Mouse (Mus musculus): ENCODE measurements around the gene Gm37240.

The Gm37240 gene

DNA sequence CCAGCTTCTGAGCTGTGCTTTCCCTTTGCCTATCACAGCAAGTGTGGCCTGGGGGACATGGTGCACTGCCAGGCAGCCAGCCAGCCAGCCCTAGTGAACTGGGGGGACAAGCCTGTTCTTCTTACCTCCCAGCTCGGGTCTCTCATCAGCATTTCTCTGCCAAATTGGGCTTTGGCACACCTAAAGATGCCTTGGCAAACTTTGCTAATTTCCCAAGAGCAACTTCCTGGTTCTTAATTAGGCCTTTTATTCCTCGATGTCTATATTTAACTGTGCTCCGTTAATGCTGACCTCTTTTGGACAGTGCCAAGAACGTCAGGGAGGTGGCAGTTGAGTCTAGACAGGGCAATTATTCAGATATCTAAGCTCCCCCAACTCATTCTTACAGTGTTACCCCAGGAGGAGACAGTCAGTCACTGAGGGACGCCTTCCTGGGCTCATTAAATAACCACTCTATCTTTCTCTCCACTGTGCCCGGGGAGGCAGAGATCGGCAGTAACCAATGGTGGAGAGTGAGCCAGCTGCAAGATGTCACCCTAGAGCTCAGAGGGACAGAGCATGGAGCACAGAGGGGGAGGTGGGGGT is 771.3 kb downstream of the Gm37240 start:
- DNase-seq: peak; percentile 18

DNA sequence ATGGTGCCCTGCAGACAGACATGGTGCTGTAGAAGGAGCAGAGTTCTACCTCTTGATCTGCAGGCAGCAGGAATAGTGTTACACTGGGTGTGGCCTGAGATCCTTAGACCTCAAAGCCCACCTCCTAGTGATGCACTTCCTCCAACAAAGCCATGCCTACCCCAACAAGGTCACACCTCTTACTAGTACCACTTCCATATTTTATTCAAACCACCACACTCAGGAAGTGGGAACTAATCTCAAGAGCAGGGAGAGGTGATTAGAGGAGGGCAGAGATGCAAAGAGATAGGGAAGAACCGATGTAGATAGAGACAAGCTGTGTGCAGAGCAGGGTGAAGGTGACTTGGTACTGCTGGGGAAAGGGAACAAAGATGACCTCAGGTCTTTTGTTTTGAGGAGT is 773.8 kb downstream of the Gm37240 start:
- no peak for DNase-seq

DNA sequence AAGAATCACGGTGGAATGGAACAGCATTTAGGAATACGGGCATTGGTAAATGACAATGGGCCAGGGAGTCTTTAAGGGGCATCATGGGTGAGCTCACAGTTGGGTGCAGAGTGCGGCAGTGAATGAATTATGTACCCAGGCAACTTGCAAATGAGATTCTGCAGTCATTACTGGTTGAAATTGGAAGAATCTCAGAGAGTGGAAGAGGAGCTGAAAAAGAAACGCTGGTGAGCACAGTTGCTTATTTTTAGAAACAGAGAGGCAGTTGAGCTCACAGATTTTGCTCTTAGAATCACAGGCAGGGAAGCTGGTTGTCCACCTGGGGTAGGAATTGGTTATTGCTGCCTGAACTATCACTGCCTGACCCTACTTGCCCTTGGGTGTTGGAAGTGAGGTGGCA is 776.6 kb downstream of the Gm37240 start:
- no peak for DNase-seq

DNA sequence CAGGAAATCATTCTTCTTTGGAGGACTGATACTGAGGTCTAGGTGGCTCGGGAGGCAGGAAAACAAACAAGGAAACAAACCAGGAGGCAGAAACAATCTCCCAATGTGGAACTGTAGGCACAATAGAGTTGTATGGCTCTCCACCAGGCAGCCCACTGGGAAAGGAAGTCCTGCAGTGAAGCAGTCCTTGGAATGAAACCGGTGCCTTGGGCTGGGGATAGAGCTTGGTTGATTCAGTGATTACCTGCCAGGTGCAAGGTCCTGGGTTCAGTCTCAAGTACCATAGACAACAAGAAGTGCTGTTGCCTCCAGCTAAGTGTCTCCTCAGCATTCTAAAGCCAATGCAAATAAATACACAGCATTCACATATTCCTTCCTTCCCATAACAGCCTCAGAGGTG is 778.1 kb downstream of the Gm37240 start:
- DNase-seq: no peak

DNA sequence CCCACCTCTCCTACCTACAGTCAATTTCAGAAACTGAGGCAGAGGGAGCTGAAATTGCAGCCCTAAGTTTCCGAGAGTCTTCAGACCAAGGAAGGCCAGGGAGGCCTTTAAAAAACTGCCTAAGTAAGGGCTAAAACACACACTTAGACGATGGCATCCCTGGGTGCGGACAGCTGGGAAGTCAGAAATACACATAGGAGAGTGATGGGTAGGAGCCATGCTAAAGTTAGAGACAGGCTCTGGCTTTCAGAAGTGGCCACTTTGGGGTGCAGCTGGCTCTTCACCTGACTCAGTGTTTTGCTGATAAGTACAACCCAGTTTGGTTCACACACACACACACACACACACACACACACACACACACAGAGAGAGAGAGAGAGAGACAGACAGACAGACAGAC is 778.9 kb downstream of the Gm37240 start:
- no peak for DNase-seq

DNA sequence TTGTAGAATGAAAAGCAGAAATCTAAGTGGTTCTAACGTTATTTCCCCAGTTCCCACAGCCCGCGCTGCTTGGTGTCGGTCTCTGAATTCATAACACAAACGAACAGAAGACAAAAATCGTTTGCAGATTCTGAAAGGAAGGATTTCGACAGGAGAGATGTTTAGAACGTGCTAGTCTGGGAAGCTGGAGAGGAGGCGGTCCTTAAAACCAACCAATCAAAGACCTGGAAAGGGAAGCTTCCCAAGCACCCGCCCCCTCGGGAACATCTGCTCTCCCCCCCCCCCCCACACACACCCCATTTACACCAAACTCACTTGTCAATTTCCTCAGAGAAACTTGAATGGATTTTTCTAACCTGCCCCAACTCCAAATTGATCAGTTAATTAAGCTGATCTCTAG is 780.4 kb downstream of the Gm37240 start:
- DNase-seq: no peak

DNA sequence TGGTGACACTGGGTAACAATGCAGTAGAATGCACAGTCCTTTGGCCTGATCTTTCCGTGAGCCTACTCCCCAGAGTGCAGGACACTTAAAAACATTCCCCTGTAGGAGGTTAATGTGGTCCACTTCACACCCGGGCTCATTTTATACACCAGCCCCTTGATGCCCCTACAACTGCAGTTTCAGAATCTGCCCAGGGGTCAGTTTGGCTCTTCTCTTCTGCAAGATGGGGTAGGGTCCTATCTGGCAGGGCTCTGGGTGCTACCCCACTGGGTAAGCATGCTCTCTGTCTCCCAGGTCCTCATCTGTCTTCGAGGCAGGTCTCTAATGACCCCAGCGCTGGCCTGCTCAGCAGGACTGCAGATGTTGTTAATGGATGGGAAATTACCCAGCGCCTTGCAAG is 783.0 kb downstream of the Gm37240 start:
- no peak for DNase-seq

DNA sequence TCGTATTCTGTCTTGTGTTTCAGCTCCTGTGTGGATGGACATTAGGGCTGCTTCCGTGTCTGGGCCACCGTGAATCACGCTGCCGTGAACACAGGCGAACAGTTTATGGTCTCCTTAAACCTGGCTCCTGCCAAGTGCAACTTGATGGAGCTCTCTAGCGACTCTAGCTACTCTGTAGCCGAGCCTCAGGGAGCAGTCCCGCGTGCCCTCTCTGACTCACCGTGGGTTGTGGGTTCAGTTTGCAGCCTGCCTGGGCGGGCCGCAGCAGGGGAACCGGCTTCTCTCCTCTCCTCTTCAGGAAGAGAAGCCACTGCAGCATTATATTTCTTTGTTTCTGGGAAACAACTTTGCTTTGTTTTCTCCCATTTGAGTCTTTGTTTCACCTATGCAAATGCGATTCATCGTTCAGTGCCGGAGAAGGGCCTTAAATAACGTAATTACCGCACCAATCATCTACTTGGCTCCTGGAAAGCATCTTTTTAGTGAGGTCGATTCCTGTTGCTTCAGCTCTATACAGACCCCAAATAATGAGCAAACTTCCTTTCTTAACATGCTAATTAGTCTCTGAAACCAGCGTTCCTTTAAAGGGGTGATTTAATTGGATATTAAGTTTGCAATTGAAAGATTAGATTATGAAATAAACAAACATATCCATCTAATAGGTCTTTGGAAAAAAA is 806.3 kb downstream of the Gm37240 start:
- peak; percentile 17 for DNase-seq

DNA sequence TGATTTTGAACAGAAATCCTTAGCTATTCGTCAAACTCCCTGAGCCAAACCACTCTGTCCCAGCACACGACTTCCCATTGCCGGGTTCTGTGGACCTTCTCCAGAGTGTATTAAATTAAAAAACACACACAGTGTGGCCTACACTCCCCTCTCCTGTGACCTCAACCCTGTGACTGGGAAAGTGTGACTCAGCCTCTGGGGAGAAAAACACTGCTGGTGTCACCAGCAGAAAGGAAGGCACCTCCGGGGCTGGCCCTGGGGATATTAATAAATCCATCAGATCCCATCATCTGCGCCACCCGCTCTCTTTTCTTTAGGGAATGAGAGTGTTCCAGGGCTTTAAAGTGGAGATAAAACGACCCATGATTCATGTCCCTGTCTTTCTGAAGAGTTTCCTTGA is 823.2 kb downstream of the Gm37240 start:
- peak; percentile 9 for DNase-seq

DNA sequence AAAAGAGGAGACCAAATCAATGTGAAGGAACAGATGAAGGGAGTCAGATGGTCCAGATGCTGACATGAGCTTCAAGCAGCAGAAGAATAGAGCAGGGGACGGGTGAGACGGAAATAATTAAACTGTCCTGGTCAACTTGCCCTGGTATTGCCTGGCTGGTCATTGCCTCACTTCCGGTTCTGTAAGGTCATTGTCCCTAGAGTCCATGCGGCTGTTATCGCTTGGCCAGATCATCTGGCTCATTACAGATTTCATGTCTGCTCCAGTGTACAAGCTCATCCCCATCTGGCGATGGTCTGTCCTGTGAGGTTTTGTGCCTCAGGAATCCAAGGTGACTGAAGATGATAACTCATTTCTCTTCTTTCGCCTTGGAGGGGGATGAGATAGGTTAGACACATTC is 827.2 kb downstream of the Gm37240 start:
- DNase-seq: no peak

DNA sequence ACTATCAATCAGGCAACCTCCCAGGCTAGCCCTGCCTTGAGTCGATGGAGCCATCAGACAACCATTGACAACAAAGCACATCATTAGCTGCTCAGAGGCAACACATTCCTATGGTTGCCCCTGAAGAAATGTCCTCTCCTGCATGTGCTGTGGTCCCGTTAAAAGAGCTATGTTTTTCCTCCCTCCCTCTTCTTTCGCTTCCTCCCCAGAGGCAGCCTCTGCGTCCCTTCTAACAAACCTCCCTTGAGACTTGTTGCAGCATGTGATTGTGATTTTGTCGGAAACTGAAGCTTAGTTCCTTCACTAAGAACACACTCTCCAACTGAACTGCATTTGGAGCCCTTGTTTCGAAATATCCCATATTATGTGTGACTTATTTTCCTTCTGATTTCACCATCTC is 830.1 kb downstream of the Gm37240 start:
- no peak for DNase-seq

DNA sequence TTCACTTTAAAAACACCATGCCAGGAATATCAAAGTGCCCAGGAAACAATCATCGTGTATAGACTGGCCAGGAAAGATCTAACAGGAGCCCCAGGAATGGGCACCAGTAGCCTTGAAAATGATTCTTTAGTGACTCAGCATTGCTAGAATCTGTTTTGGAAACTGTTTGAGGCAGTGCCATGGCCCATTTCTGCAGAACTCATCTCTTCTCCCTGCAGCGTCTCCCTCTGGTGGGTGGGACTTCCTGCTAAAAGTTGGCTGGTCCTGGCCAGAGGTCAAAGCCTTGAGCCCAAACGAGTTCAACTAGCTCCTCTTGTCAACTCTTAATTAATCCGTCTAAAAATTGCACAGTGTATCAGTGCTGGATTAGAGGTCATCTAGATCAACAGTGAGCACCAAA is 833.8 kb downstream of the Gm37240 start:
- no peak for DNase-seq

DNA sequence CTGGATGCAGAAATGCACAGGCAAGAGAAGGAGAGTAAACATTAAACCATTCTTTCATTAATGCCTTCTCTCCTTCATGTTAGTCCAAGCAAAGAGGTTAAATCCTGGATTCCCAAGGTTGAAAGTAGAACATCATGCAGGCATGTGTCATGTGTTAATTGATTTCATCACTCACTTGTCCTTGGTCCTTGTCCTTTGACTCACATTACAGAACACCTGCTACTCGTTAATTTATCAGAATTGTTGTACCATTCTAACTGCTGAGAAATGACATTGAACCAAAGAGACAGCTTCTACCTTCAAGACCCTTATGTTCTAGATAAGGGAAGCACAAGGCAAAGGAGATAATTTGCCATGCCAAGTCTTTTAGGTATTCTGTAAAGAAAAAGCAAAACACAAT is 835.1 kb downstream of the Gm37240 start:
- DNase-seq: no peak

DNA sequence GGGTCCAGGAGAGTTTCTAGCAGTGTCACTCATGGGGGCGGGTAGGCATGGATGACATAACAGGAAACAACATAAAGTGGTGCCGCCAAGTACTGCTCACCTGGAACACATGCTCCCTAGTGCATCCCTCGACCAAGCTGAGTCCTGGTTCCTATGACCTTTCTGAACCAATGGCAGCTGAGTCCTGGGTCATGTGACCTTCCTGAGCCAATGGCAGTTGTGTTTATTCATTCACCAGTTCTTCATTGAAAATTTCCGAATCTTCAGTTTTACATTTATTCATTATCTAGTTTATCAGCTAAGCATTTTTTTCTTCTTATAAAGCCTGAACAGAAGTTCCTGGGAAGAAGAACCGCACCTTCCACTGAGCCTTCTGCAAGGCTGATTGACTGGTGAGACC is 838.7 kb downstream of the Gm37240 start:
- no peak for DNase-seq

DNA sequence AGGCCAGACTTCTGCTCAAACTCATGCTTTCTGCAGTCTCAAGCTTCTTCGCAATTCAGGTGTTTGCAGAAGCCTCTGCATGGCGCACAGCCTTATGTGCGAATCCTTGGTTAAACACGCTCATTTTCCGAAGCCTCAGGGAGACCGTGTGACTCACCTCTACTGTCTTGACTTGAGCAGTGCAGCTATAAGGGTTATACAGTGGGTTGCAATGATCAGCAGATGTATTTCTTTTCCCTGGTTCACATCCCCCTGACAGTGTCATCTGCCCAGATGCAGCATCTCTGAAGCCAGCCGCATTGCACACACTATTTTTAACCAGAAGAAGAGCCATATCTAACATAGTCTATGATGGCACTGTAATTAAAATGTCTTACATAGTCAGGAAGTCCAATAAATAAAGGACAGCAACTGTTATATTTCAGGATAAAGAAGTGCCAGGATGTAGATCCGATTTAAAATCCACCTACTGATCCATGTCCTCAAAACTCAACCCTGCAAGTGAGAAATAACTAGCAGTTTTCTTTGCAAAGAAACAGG is 843.6 kb downstream of the Gm37240 start:
- no peak for DNase-seq

DNA sequence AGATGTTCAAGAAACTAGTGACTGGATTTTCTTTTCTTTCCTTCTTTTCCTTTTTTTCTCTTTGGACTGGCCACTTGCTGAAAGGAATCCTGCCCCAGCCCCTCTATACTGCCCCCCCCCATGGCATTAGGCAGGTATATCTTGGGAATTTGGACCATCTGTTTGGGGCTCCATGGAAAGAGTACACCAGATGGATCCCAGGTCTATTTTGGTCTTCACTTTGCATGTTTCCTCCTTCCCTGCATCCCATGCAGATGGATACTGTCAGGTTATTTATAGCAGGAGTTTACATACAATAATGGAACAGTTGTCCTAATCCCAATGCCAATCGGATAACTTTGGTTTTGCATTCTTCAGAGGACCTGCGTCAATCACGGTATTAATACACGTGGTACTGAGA is 845.2 kb downstream of the Gm37240 start:
- DNase-seq: no peak

DNA sequence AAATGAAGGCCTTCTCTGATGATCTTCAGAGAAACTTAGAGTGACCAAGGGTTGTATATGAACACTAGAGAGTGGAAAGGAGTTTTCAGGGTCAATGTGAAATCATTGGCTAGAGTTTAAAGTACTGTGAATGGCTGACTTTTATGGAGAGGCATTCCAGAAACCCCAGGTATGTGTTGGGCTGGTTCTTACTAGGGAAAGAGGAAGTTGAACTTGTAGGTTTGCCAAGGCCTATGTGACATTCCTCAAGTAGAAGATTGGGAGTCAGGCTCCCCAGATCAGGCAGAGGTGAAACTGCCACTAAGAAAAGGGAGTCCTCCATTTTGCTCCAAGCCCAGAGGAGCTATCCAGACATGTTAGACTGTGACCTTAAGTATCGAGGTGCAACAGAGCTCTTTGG is 858.2 kb downstream of the Gm37240 start:
- no peak for DNase-seq

DNA sequence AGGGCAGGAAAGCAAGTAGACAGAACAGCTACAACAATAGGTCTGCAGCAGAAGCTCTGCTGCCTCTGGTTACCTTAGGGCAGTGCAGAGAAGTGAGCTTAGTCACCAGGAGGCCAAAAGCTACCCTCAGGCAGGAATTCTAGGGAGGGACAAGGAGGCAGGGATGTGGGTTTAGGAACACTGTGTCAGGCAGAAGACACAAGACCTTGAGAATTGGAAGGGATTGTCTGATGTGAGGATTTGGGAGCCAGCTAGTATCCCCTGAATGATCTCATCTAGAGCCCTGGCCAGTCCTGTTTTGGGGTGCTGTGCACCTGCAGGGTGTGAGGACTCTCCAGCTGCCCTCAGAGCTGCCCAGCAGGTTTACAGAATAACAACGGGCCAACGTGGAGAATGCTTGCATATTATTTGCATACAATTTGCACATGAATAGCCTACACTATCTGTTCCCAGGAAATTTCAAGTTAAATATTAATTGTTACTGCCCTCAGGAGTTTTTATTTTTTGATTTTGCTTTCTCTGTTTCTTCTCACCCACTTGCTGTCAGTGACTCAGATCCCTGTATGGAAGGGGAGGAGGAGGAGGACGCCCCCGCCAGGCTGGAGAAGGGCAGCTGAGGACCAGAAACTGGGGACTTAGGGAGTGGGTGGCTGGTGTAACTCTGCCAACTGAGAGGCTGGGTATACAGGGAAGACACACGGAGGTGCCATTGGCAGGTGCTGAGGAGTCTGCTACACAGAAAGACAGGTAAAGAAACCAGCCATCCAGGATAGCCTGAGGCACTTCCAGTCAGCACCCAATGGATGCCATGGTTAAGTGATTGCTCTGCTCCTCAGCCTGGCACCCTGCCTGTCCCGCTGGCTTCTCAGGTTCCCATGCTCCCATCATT is 862.3 kb downstream of the Gm37240 start:
- peak; percentile 31 for DNase-seq

DNA sequence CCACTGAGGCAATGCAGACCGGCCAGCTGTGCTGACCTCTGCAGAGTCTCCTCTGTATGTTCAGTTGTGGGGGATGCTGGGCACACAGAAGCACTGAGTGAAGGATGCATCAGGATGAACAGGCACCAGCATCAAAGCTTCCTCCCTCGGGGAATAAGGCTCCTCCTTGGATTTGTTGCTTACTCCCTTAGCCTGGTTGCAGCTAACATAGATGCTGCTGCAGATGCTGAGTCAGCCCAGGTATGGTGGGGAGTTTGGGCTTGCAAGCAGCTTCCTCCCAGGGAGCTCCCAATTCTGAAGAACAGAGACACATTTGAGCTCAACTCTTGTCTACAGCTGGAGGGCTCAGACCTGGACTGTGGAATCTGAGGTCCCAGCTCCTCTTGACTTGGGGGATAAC is 863.1 kb downstream of the Gm37240 start:
- no peak for DNase-seq

DNA sequence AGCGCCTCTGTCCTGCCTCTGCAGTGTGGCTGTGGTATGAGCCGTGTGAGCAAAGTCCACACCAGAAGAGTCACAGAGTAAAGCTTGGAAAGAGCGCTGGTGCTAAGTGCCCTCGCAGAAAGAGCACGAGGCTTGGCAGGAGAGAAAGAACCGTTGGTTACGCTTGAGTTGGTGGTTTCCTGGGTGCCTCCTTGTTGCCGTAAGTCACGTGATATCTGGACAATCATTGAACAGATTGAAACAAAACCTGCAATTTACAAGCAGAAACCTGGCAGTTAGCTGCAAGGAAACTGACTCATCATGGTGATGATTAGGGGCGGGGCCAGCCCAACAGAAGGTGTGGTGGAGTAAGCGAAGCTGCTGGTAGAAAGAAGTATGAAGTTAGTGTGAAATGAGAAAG is 864.5 kb downstream of the Gm37240 start:
- DNase-seq: peak; percentile 28

DNA sequence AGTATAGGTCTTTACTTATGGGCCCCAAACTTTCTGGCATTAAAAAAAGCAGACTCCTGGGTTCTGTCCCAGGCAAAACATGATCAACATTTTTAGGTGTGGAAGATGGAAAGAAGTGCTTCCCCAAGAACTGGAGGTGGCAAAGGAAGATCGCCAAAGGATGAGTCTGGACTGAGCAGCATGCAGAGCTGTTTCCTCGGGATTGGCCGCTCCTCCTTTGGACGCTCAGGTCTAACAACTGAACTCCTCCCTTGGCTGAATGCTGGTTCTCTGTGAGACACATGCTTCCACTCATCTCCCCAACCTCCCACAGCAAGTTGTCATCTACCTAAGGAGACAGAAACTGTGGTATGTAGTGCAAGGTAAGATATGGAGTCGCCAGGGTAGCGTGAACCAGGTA is 865.5 kb downstream of the Gm37240 start:
- no peak for DNase-seq

DNA sequence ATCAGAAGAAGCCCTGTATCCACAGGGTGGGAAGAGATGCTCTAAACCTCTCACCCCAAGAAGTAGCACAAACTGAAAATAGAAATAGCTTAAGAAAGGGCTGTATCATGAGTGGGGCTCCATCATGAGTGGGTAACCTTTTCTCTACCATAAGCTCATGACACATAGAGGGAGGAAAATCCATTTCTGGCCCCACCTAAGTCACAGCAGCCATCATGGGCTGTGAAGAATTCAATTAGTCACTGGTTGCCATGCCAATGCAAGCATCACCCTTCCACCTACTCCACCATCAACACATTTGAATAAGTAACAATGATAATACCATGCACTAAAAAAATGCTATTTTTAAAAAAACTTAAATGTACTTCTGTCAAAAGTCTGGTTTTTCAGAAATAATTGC is 867.2 kb downstream of the Gm37240 start:
- no peak for DNase-seq

DNA sequence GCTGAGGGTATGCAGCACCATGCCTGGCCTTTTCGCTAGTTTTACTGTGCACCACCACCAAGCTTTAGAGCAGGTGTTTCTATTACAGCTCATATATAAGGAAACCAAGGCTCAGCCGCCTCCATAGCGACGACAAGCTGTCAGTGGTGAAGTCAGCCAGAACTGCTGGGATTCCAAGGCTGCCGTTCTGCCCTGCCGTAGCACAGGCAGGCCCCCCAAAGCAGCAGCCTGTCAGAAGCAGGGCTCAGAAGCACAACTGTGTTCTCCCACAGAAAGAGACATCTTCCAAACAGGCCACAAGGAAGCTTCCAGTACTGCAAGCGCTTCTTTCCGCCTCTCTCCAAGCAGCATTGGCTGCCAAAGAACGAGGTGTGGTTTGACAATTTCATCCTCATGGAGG is 871.7 kb downstream of the Gm37240 start:
- DNase-seq: no peak

DNA sequence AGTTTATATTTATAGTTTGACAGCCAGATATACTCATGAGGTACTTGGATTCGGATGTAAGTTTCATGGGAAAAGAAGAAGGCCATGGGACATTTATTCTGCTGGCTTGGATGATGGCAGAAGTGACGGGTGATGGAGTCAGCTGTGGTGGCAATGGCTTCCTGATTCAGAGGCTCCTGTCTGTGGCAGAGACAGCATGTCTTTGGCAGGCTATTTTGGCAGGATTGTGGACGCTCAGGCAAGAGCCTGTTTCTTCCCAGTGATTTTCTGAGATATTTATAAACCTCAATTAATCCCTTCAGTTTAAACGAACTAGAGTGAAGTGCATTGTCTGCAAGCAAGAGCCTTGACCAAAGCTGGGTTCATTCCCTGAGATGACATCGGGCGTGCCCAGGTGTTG is 874.4 kb downstream of the Gm37240 start:
- DNase-seq: no peak
